Mouse (Mus musculus) midbrain, postnatal 0 days (tissue): ENCODE measurements at regions not wholly inside any gene's neighbourhood (a gene's known extent, or its start where the extent isn't known, plus 50 kb on each side); places are given as distances from the start of the nearest gene placed in this dataset.

Experiments used
- ATAC-seq: fragments of 200-750 bp; cut with Nextera tagmentation; 2 replicates; pipeline ENCODE4 v1.8.0; 2017; ENCODE audit warnings: moderate number of reproducible peaks, mild to moderate bottlenecking, moderate TSS enrichment, moderate library complexity; ENCODE audit not compliant: low FRiP score
- DNase-seq: peaks from one replicate; pipeline ENCODE4 v3.0.0-alpha.2; 2015; ENCODE audit warnings: low spot score
- H3K27ac ChIP-seq: fragments of 300-500 bp; sonication (generic); 2 replicates; pipeline ENCODE4 v1.5.1; 2014; ENCODE audit warnings: low read depth, mild to moderate bottlenecking, low read length, mixed read lengths
- H3K27me3 ChIP-seq: fragments of 300-500 bp; sonication (generic); 2 replicates; pipeline ENCODE4 v1.6.1; 2014; ENCODE audit warnings: low read length, control low read depth, mixed read lengths; ENCODE audit not compliant: insufficient read depth
- H3K36me3 ChIP-seq: fragments of 300-500 bp; sonication (generic); 2 replicates; pipeline ENCODE4 v1.6.1; 2014; ENCODE audit warnings: low read length, control low read depth, mixed read lengths; ENCODE audit not compliant: insufficient read depth
- H3K4me1 ChIP-seq: fragments of 300-500 bp; sonication (generic); 2 replicates; pipeline ENCODE4 v1.6.1; 2014; ENCODE audit warnings: mild to moderate bottlenecking, control low read depth, antibody characterized with exemption, low read length, mixed read lengths; ENCODE audit not compliant: insufficient read depth
- H3K4me2 ChIP-seq: fragments of 300-500 bp; sonication (generic); 2 replicates; pipeline ENCODE4 v1.6.1; 2014; ENCODE audit warnings: low read depth, mild to moderate bottlenecking, low read length, mixed read lengths; ENCODE audit not compliant: poor library complexity, severe bottlenecking
- H3K4me3 ChIP-seq: fragments of 300-500 bp; sonication (generic); 2 replicates; pipeline ENCODE4 v1.5.1; 2014; ENCODE audit warnings: low read depth, mild to moderate bottlenecking, low read length, moderate library complexity
- H3K9ac ChIP-seq: fragments of 300-500 bp; sonication (generic); replicated peaks from 2 replicates; pipeline ENCODE4 v1.6.1; 2014; ENCODE audit warnings: mild to moderate bottlenecking, low read length, moderate library complexity, mixed read lengths; ENCODE audit not compliant: poor library complexity, severe bottlenecking
- H3K9me3 ChIP-seq: fragments of 300-500 bp; sonication (generic); 2 replicates; pipeline ENCODE4 v1.6.1; 2016; ENCODE audit warnings: low read length, control low read depth
- CTCF ChIP-seq: IDR thresholded peaks from 2 replicates; pipeline ENCODE4 v1.5.1; 2016; ENCODE audit warnings: antibody characterized with exemption, mild to moderate bottlenecking
- WGBS: fragments of 180-500 bp; shearing (Covaris S2); extraction: QIAGEN DNeasy Blood & Tissue Kit; methylation state at CpG from one replicate; pipeline ENCODE4 v1.1.7; 2014; 5-methylcytosine and 5-hydroxymethylcytosine counted together

- H3K4me3 ChIP-seq: no peak overlapping the region
- TF ChIP-seq CTCF: no peak
- 50% methylated on average over 3 of the region's 3 CpGs for WGBS
- H3K4me2 ChIP-seq: no peak overlapping the region
- no peaks in the 10 kb centered on the region for H3K27me3 ChIP-seq
- no peak overlapping the region for H3K27ac ChIP-seq
- ATAC-seq (no peak), DNase-seq (no peak)
- no peaks in the 10 kb centered on the region; the same call in 1 of the 2 replicates for H3K4me1 ChIP-seq
- no peaks in the 10 kb centered on the region for H3K36me3 ChIP-seq
- no peak overlapping the region for H3K9ac ChIP-seq
- H3K9me3 ChIP-seq: no peaks in the 10 kb centered on the region
These were observed 135.8 kb downstream of the Fam43a start for GRCm38 (mm10) chr16:30735360-30735759.

DNA sequence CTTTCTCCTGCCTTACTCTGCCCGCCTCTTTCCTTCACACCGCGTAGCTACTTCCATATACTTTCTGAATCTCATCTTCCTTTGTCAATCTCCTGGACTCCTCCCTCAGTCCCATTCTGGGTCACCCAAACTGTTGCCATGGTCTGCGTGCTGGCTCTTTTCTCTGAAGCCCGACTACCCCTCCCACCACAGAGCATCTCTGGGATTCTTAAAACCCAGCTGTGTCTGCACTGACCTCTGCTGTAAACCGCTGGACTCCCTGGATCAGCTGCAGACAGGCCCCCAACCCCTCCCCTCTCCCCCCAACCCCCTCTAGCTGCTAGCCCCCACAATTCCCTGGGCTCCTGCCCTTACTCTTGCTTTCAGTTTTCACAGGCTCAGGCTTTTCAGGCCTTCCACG, 136.4 kb downstream of the Fam43a start:
- WGBS: 30% methylated on average over 7 of the region's 7 CpGs
- Histone ChIP-seq H3K4me3 (no peak overlapping the region), H3K27me3 (no peaks in the 10 kb centered on the region), H3K36me3 (no peaks in the 10 kb centered on the region), H3K9ac (no peak overlapping the region), H3K27ac (no peak overlapping the region), H3K4me1 (no peaks in the 10 kb centered on the region; the same call in 1 of the 2 replicates), H3K9me3 (no peaks in the 10 kb centered on the region), H3K4me2 (no peak overlapping the region)
- DNase-seq (no peak), ATAC-seq (no peak)
- no peak for TF ChIP-seq CTCF

GRCm38 (mm10) chr16:30736662-30737326, 137.3 kb downstream of the Fam43a start:
- WGBS: 59% methylated on average over 17 of the region's 17 CpGs
- no peak for TF ChIP-seq CTCF
- Histone ChIP-seq H3K4me2 (no peak overlapping the region), H3K36me3 (no peaks in the 10 kb centered on the region), H3K4me3 (no peak overlapping the region), H3K4me1 (no peaks in the 10 kb centered on the region; the same call in 1 of the 2 replicates), H3K9ac (no peak overlapping the region), H3K27me3 (no peaks in the 10 kb centered on the region), H3K27ac (no peak overlapping the region), H3K9me3 (no peaks in the 10 kb centered on the region)
- ATAC-seq (no peak; the same call in 1 of the 2 replicates), DNase-seq (no peak)

- WGBS: 89% methylated on average over 8 of the region's 8 CpGs
- Histone ChIP-seq H3K27me3 (no peaks in the 10 kb centered on the region), H3K4me2 (no peak overlapping the region), H3K27ac (no peak overlapping the region), H3K9me3 (no peaks in the 10 kb centered on the region), H3K4me3 (no peak overlapping the region), H3K9ac (no peak overlapping the region), H3K4me1 (no peaks in the 10 kb centered on the region; the same call in 1 of the 2 replicates), H3K36me3 (no peaks in the 10 kb centered on the region)
- DNase-seq (no peak), ATAC-seq (no peak)
- no peak for TF ChIP-seq CTCF
These were observed 138.0 kb downstream of the Fam43a start for GRCm38 (mm10) chr16:30737524-30737923.

DNA sequence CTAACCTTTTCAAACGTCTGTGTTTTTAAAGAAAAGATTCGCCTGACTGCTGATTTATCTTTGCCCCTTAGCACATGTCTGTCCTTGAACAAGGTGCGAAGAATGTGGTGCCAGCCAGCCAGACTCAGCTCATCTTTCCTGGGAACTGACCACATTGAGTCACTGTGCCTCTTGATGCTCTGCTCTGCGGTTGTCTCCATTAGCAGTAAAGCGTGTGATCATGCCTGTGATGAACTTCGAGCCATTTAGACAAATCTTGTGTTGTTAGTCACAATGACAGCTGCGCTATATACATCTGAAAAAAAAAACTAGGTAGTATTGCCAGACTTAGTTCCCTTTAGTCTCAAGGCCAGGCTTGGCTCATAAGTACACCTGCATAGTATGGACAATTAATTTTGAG, 140.1 kb downstream of the Fam43a start:
- no peak overlapping the region for H3K27ac ChIP-seq
- H3K9ac ChIP-seq: no peak overlapping the region
- H3K4me3 ChIP-seq: no peak overlapping the region
- no peaks in the 10 kb centered on the region for H3K36me3 ChIP-seq
- DNase-seq: no peak
- no peak for ATAC-seq
- peaks cover 3% of the 10 kb centered on the region; the same call in 1 of the 2 replicates for H3K4me1 ChIP-seq
- H3K4me2 ChIP-seq: no peak overlapping the region
- H3K27me3 ChIP-seq: no peaks in the 10 kb centered on the region
- no peaks in the 10 kb centered on the region for H3K9me3 ChIP-seq
- TF ChIP-seq CTCF: no peak
- WGBS: 85% methylated on average over 7 of the region's 7 CpGs

DNA sequence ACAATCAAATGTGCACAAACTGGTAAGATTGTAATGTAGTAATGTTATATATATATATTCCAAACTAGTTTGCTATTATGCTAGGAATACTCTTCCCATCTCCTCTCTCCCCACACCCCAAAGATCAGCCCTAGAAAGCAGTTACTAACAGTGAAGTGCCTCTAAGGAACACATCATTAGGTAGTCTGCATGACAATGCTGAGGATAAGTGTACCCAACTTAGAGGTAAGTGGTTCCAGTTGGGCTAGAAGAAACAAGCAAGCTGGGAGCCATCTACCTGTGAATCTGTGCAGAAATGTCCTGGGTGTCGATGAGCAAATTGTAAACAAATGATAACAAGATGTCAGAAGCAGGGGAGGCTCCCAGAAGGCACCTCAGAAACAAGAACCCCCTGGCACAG, 141.7 kb downstream of the Fam43a start:
- no peak for TF ChIP-seq CTCF
- peaks cover 5% of the 10 kb centered on the region; the same call in 1 of the 2 replicates for H3K4me1 ChIP-seq
- no peak overlapping the region for H3K9ac ChIP-seq
- no peak overlapping the region for H3K27ac ChIP-seq
- no peaks in the 10 kb centered on the region for H3K36me3 ChIP-seq
- no peaks in the 10 kb centered on the region for H3K9me3 ChIP-seq
- no peak overlapping the region for H3K4me3 ChIP-seq
- ATAC-seq: no peak
- 91% methylated on average over 1 of the region's 1 CpGs for whole genome bisulfite sequencing
- no peaks in the 10 kb centered on the region for H3K27me3 ChIP-seq
- no peak overlapping the region for H3K4me2 ChIP-seq
- DNase-seq: no peak
